Mouse (Mus musculus) CD4-positive naive resting alpha-beta T cell, adult 76 days (primary cell): ENCODE results near the gene Alk. TPM values are rescaled to one million over a fixed set of nuclear protein-coding genes. Genes with fewer than 3 reads are reported as not detected.

ENCODE experiments used
- total RNA-seq: library from RNA; stranded (reverse); gene quantifications from one replicate; pipeline ENCODE4 v1.2.4, GENCODE M21; 2023

Gene Alk
- not detected for total RNA-seq

GRCm38 (mm10) chr17:72604610-72604980 lies at the start of gene Alk:
Gene Alk (minus strand): TSS chr17:72604627.

Other genes with a start within 250 kb of the Alk start
- 154 TPM for gene Ypel5, start 231.8 kb upstream of the Alk start, total RNA-seq